In genomic region chr8:11402220-11402619, GRCm38 (mm10) we compare ENCODE assay signal across 32 mouse cellular contexts.
"Had no signal": no experiment of that assay in that cellular context is flagged by ENCODE, and none has a peak within 500 bp of the region (broad histone marks: within the 10 kb centered on the region; RNA-seq: fewer than 3 reads in every experiment).

No protein-coding gene starts in this region.

- H3K4me1 ChIP-seq: liver, embryonic 12.5 days; liver, embryonic 13.5 days; liver, embryonic 15.5 days; megakaryocyte, embryonic 14.5 days had no signal

- H3K36me3 ChIP-seq: liver, embryonic 12.5 days; liver, embryonic 13.5 days; liver, embryonic 15.5 days; midbrain, embryonic 10.5 days; midbrain, embryonic 12.5 days; midbrain, embryonic 15.5 days; neural tube, embryonic 12.5 days; neural tube, embryonic 13.5 days had no signal

- DNase-seq: left cerebral cortex, postnatal 4 days; liver; liver, embryonic 13.5 days; liver, postnatal 0 days; lung, adult 18-20 months; lung, adult 2 months; lung, embryonic 14.5 days; lung, postnatal 10 days; lung, postnatal 14 days; lung, postnatal 36 days; lung, postnatal 4 days; midbrain, embryonic 14.5 days had no signal

- ATAC-seq: liver, embryonic 12.5 days; liver, postnatal 0 days; lung, postnatal 0 days; midbrain, embryonic 15.5 days; midbrain, embryonic 16.5 days had no signal

- H3K4me3 ChIP-seq: limb, embryonic 10.5 days; limb, embryonic 12.5 days; limb, embryonic 13.5 days; limb, embryonic 15.5 days; liver, embryonic 12.5 days; liver, embryonic 13.5 days; liver, embryonic 15.5 days; lung, embryonic 15.5 days; megakaryocyte, embryonic 14.5 days; midbrain, embryonic 10.5 days; midbrain, embryonic 12.5 days; midbrain, embryonic 15.5 days; myocyte; neural tube, embryonic 12.5 days; neural tube, embryonic 13.5 days had no signal

- H3K9ac ChIP-seq: limb, embryonic 12.5 days; limb, embryonic 13.5 days; limb, embryonic 15.5 days; liver, embryonic 12.5 days; liver, embryonic 13.5 days; liver, embryonic 14.5 days; liver, embryonic 15.5 days; liver, postnatal 0 days; lung, embryonic 14.5 days; lung, embryonic 15.5 days; midbrain, embryonic 12.5 days; midbrain, embryonic 15.5 days; neural tube, embryonic 12.5 days; neural tube, embryonic 13.5 days had no signal

- H3K9me3 ChIP-seq: limb, embryonic 10.5 days; limb, embryonic 12.5 days; limb, embryonic 13.5 days; limb, embryonic 15.5 days; liver, embryonic 12.5 days; liver, embryonic 13.5 days; liver, embryonic 15.5 days; lung, embryonic 15.5 days; megakaryocyte, embryonic 14.5 days; midbrain, embryonic 10.5 days; midbrain, embryonic 12.5 days; midbrain, embryonic 15.5 days; neural tube, embryonic 12.5 days; neural tube, embryonic 13.5 days had no signal

- H3K27me3 ChIP-seq: limb, embryonic 12.5 days; limb, embryonic 13.5 days; limb, embryonic 15.5 days; liver, embryonic 12.5 days; liver, embryonic 13.5 days; liver, embryonic 15.5 days; lung, embryonic 15.5 days; midbrain, embryonic 12.5 days; midbrain, embryonic 15.5 days; neural tube, embryonic 12.5 days; neural tube, embryonic 13.5 days had no signal

- H3K27ac ChIP-seq: limb, embryonic 10.5 days; limb, embryonic 12.5 days; limb, embryonic 13.5 days; limb, embryonic 15.5 days; liver, embryonic 12.5 days; liver, embryonic 13.5 days; liver, embryonic 14.5 days; liver, embryonic 15.5 days; lung, embryonic 15.5 days; macrophage; midbrain, embryonic 10.5 days; midbrain, embryonic 12.5 days; midbrain, embryonic 15.5 days; neural tube, embryonic 12.5 days; neural tube, embryonic 13.5 days had no signal

- H3K4me2 ChIP-seq: limb, embryonic 12.5 days; limb, embryonic 13.5 days; limb, embryonic 15.5 days; liver, embryonic 11.5 days; liver, embryonic 12.5 days; liver, embryonic 13.5 days; liver, embryonic 15.5 days; lung, embryonic 14.5 days; lung, embryonic 15.5 days; midbrain, embryonic 11.5 days; midbrain, embryonic 12.5 days; midbrain, embryonic 15.5 days; neural tube, embryonic 12.5 days; neural tube, embryonic 13.5 days had no signal
